Mouse (Mus musculus): ENCODE results near the gene Msrb1. TPM values are rescaled to one million over a fixed set of nuclear protein-coding genes. Genes with fewer than 3 reads are reported as not detected.
A peak's percentile ranks its signal among the peaks of the same experiment; 100 is the strongest.
"Not testable (repeated sequence)": the region's sequence is repeated elsewhere in the genome, so short reads cannot be mapped to it uniquely, and the experiment has no call there.

Msrb1 gene
- total RNA-seq (2021), result 10 to 100 TPM; 75.1 to 93.3 TPM
- long read RNA-seq, experiment 1, transcript Msrb1-202 (5 exons, 886 nt), result major isoform, 15 of 27 reads
- long read RNA-seq, experiment 1, partial matches to known transcripts, result 2 of 27 reads
- long read RNA-seq, experiment 1, other reads (novel, unspliced or antisense), result 6 of 27 reads
- long read RNA-seq, experiment 2, transcript Msrb1-202 (5 exons, 886 nt), result major isoform, 18 of 24 reads
- long read RNA-seq, experiment 2, partial matches to known transcripts, result 4 of 24 reads
- long read RNA-seq, experiment 2, other reads (novel, unspliced or antisense), result 0 of 24 reads

- DNase-seq, result peak; percentile 97
Observed at GRCm38 (mm10) chr17:24736330-24737051, at the start of gene Msrb1. Msrb1 (plus strand) TSS chr17:24736642.

- DNase-seq, result peak; percentile 75
Observed at GRCm38 (mm10) chr17:24687146-24687595, 49.3 kb upstream of the Msrb1 start.

GRCm38 (mm10) chr17:24687599-24687998, 48.8 kb upstream of the Msrb1 start:
- no peak for DNase-seq

GRCm38 (mm10) chr17:24689251-24690081, 47.0 kb upstream of the Msrb1 start, which contains the start of gene Syngr3:
Syngr3 (minus strand) TSS chr17:24689955.
- no peak for DNase-seq

GRCm38 (mm10) chr17:24692385-24692784, 44.1 kb upstream of the Msrb1 start:
- no peak for DNase-seq

- no peak for DNase-seq
Observed at GRCm38 (mm10) chr17:24695326-24696010, 41.0 kb upstream of the Msrb1 start.

GRCm38 (mm10) chr17:24696011-24696697, 40.3 kb upstream of the Msrb1 start, which contains the start of the genes Gfer and Noxo1:
Gfer (minus strand) TSS chr17:24696156.
Noxo1 (plus strand) TSS chr17:24696234.
- DNase-seq, result peak; percentile 96

GRCm38 (mm10) chr17:24697985-24698384, 38.5 kb upstream of the Msrb1 start:
- DNase-seq, result no peak

- no peak for DNase-seq
Observed at GRCm38 (mm10) chr17:24698715-24699114, 37.7 kb upstream of the Msrb1 start.

GRCm38 (mm10) chr17:24699473-24699872, 37.0 kb upstream of the Msrb1 start:
- no peak for DNase-seq

GRCm38 (mm10) chr17:24701251-24701650, 35.2 kb upstream of the Msrb1 start:
- no peak for DNase-seq

GRCm38 (mm10) chr17:24705821-24706220, 30.6 kb upstream of the Msrb1 start:
- DNase-seq, result no peak

GRCm38 (mm10) chr17:24706982-24707800, 29.3 kb upstream of the Msrb1 start, which contains the start of gene Tbl3:
Tbl3 (minus strand) TSS chr17:24707660.
- DNase-seq, result peak; percentile 97

- no peak for DNase-seq
Observed at GRCm38 (mm10) chr17:24707801-24708425, 28.5 kb upstream of the Msrb1 start.

GRCm38 (mm10) chr17:24708646-24709045, 27.8 kb upstream of the Msrb1 start:
- no peak for DNase-seq

GRCm38 (mm10) chr17:24715556-24715955, 20.9 kb upstream of the Msrb1 start:
- DNase-seq, result no peak

- no peak for DNase-seq
Observed at GRCm38 (mm10) chr17:24716166-24716682, 20.2 kb upstream of the Msrb1 start.

- no peak for DNase-seq
Observed at GRCm38 (mm10) chr17:24717943-24718342, 18.5 kb upstream of the Msrb1 start, which contains the start of the genes Rnf151 and Rps2. Rnf151 (minus strand) TSS chr17:24718063. Rps2 (plus strand) TSS chr17:24718116.

GRCm38 (mm10) chr17:24718938-24719337, 17.5 kb upstream of the Msrb1 start:
- DNase-seq, result not testable (repeated sequence)

All from adrenal gland, postnatal 10 days (tissue).